Mouse (Mus musculus): ENCODE results near the gene Klk1b5. TPM values are rescaled to one million over a fixed set of nuclear protein-coding genes. Genes with fewer than 3 reads are reported as not detected.
"Not testable (repeated sequence)": the region's sequence is repeated elsewhere in the genome, so short reads cannot be mapped to it uniquely, and the experiment has no call there.

Klk1b5 gene
- total RNA-seq (2014; fragmentation: Nextera tagmentation): not detected in 2 replicates
- total RNA-seq (2017): not detected in 2 replicates
- polyA plus RNA-seq (2012): not detected in 2 replicates

- TF ChIP-seq TAL1 (conservative IDR thresholded peaks at IDR 0.05; ENCODE audit: low read depth, low read length) (no peak), POLR2AphosphoS5 (IDR thresholded peaks at IDR 0.05; ENCODE audit: insufficient replicate concordance, low read depth, low read length) (no peak), CTCF (IDR thresholded peaks at IDR 0.05; ENCODE audit: low read depth, low read length) (no peak), GATA1 (IDR thresholded peaks at IDR 0.05; ENCODE audit: borderline replicate concordance, low read length) (no peak), GATA2 (IDR thresholded peaks at IDR 0.05; ENCODE audit: borderline replicate concordance, low read depth, low read length) (no peak)
- Histone ChIP-seq H3K4me3 (ENCODE audit: low read depth, low read length) (no peak within 1 kb of the TSS), H3K27me3 (ENCODE audit: insufficient read depth, low read length) (peaks cover 8% of the 10 kb centered on the region), H3K36me3 (replicated peaks) (no peaks in the 10 kb centered on the region), H3K9me3 (replicated peaks) (no peaks in the 10 kb centered on the region), H3K4me1 (ENCODE audit: insufficient read depth, low read depth, low read length) (no peaks in the 10 kb centered on the region)
- no peak for DNase-seq (ENCODE audit: low spot score)
- no peak for ATAC-seq (ENCODE audit: extremely low read depth, insufficient number of reproducible peaks, low FRiP score, poor library complexity, severe bottlenecking)
Measured at GRCm38 (mm10) chr7:44215645-44216044, at the start of gene Klk1b5. Gene Klk1b5, plus strand, starts transcription at chr7:44215945.

- no peak for ATAC-seq (ENCODE audit: extremely low read depth, insufficient number of reproducible peaks, low FRiP score, poor library complexity, severe bottlenecking)
- TF ChIP-seq GATA2 (IDR thresholded peaks at IDR 0.05; ENCODE audit: borderline replicate concordance, low read depth, low read length) (no peak), POLR2AphosphoS5 (IDR thresholded peaks at IDR 0.05; ENCODE audit: insufficient replicate concordance, low read depth, low read length) (no peak), GATA1 (IDR thresholded peaks at IDR 0.05; ENCODE audit: borderline replicate concordance, low read length) (no peak), CTCF (IDR thresholded peaks at IDR 0.05; ENCODE audit: low read depth, low read length) (no peak), TAL1 (conservative IDR thresholded peaks at IDR 0.05; ENCODE audit: low read depth, low read length) (no peak)
Measured at GRCm38 (mm10) chr7:44179299-44180045, 36.3 kb upstream of the Klk1b5 start.

GRCm38 (mm10) chr7:44186516-44186915 lies 29.2 kb upstream of the Klk1b5 start:
- H3K4me3 ChIP-seq (ENCODE audit: low read depth, low read length); DNase-seq (ENCODE audit: low spot score); H3K9me3 ChIP-seq (replicated peaks); H3K4me1 ChIP-seq (ENCODE audit: insufficient read depth, low read depth, low read length); H3K27me3 ChIP-seq (ENCODE audit: insufficient read depth, low read length); H3K36me3 ChIP-seq (replicated peaks); ATAC-seq (ENCODE audit: extremely low read depth, insufficient number of reproducible peaks, low FRiP score, poor library complexity, severe bottlenecking): not testable (repeated sequence)

More at GRCm38 (mm10) chr7:44179299-44180045, 36.3 kb upstream of the Klk1b5 start:
- Histone ChIP-seq H3K27me3 (ENCODE audit: insufficient read depth, low read length) (0 out of 2 replicates have a peak, but pooled peaks cover 1% of the 10 kb centered on the region), H3K4me3 (ENCODE audit: low read depth, low read length) (no peak overlapping the region), H3K4me1 (ENCODE audit: insufficient read depth, low read depth, low read length) (no peaks in the 10 kb centered on the region), H3K36me3 (replicated peaks) (no peaks in the 10 kb centered on the region), H3K9me3 (replicated peaks) (no peaks in the 10 kb centered on the region)
- no peak for DNase-seq (ENCODE audit: low spot score)

GRCm38 (mm10) chr7:44187936-44188335 lies 27.8 kb upstream of the Klk1b5 start, which contains the start of gene Klk1b24:
Gene Klk1b24, plus strand, starts transcription at chr7:44188236.
- DNase-seq (ENCODE audit: low spot score); H3K4me1 ChIP-seq (ENCODE audit: insufficient read depth, low read depth, low read length); H3K4me3 ChIP-seq (ENCODE audit: low read depth, low read length); H3K9me3 ChIP-seq (replicated peaks); H3K27me3 ChIP-seq (ENCODE audit: insufficient read depth, low read length); H3K36me3 ChIP-seq (replicated peaks); ATAC-seq (ENCODE audit: extremely low read depth, insufficient number of reproducible peaks, low FRiP score, poor library complexity, severe bottlenecking): not testable (repeated sequence)

- H3K4me3 ChIP-seq (ENCODE audit: low read depth, low read length); H3K9me3 ChIP-seq (replicated peaks); H3K36me3 ChIP-seq (replicated peaks); DNase-seq (ENCODE audit: low spot score); H3K27me3 ChIP-seq (ENCODE audit: insufficient read depth, low read length); ATAC-seq (ENCODE audit: extremely low read depth, insufficient number of reproducible peaks, low FRiP score, poor library complexity, severe bottlenecking); H3K4me1 ChIP-seq (ENCODE audit: insufficient read depth, low read depth, low read length): not testable (repeated sequence)
Measured at GRCm38 (mm10) chr7:44193466-44193865, 22.3 kb upstream of the Klk1b5 start.

- no peaks in the 10 kb centered on the region for H3K4me1 ChIP-seq (ENCODE audit: insufficient read depth, low read depth, low read length)
- ATAC-seq (ENCODE audit: extremely low read depth, insufficient number of reproducible peaks, low FRiP score, poor library complexity, severe bottlenecking) (no peak), DNase-seq (ENCODE audit: low spot score) (no peak)
Measured at GRCm38 (mm10) chr7:44197891-44198290, 17.9 kb upstream of the Klk1b5 start, which contains the start of gene Klk1b3. Gene Klk1b3, plus strand, starts transcription at chr7:44198191.

GRCm38 (mm10) chr7:44207135-44207534 lies 8.6 kb upstream of the Klk1b5 start, which contains the start of gene Klk1b4:
Gene Klk1b4, plus strand, starts transcription at chr7:44207435.
- not testable (repeated sequence) for H3K9me3 ChIP-seq (replicated peaks); ATAC-seq (ENCODE audit: extremely low read depth, insufficient number of reproducible peaks, low FRiP score, poor library complexity, severe bottlenecking); H3K4me1 ChIP-seq (ENCODE audit: insufficient read depth, low read depth, low read length); H3K36me3 ChIP-seq (replicated peaks); H3K27me3 ChIP-seq (ENCODE audit: insufficient read depth, low read length); H3K4me3 ChIP-seq (ENCODE audit: low read depth, low read length); DNase-seq (ENCODE audit: low spot score)

More at GRCm38 (mm10) chr7:44197891-44198290, 17.9 kb upstream of the Klk1b5 start, which contains the start of gene Klk1b3:
- Histone ChIP-seq H3K36me3 (replicated peaks) (no peaks in the 10 kb centered on the region), H3K4me3 (ENCODE audit: low read depth, low read length) (no peak within 1 kb of the TSS), H3K9me3 (replicated peaks) (no peaks in the 10 kb centered on the region), H3K27me3 (ENCODE audit: insufficient read depth, low read length) (peaks cover 10% of the 10 kb centered on the region; the same call in 1 of the 2 replicates)
- TF ChIP-seq POLR2AphosphoS5 (IDR thresholded peaks at IDR 0.05; ENCODE audit: insufficient replicate concordance, low read depth, low read length) (no peak), GATA1 (IDR thresholded peaks at IDR 0.05; ENCODE audit: borderline replicate concordance, low read length) (no peak), GATA2 (IDR thresholded peaks at IDR 0.05; ENCODE audit: borderline replicate concordance, low read depth, low read length) (no peak), CTCF (IDR thresholded peaks at IDR 0.05; ENCODE audit: low read depth, low read length) (no peak), TAL1 (conservative IDR thresholded peaks at IDR 0.05; ENCODE audit: low read depth, low read length) (no peak)
